Mouse (Mus musculus): ENCODE data around the gene Rrad. TPM values are rescaled to one million over a fixed set of nuclear protein-coding genes. Genes with fewer than 3 reads are reported as not detected.

The Rrad gene
- polyA plus RNA-seq, 1 experiment from 2014 or later, result 1.3 TPM

- H3K27me3 ChIP-seq (ENCODE audit: control insufficient read depth, insufficient read depth, low read depth, low read length), result peaks cover 2% of the 10 kb centered on the region; the same call in 1 of the 2 replicates
- H3K4me2 ChIP-seq (ENCODE audit: low read depth, low read length), result no peak overlapping the region
- ATAC-seq (ENCODE audit: low read depth), result no peak
- no peaks in the 10 kb centered on the region for H3K9me3 ChIP-seq (replicated peaks; ENCODE audit: control insufficient read depth, low read length)
- no peak overlapping the region for H3K4me3 ChIP-seq (ENCODE audit: low read depth, low read length)
- no peak overlapping the region for H3K27ac ChIP-seq (ENCODE audit: low read length)
- no peak overlapping the region for H3K9ac ChIP-seq (ENCODE audit: low read depth, low read length)
- H3K36me3 ChIP-seq (ENCODE audit: control insufficient read depth, insufficient read depth), result no peaks in the 10 kb centered on the region
- WGBS (ENCODE audit: insufficient replicate concordance), result 42% methylated on average over 6 of the region's 6 CpGs
- peaks cover 7% of the 10 kb centered on the region for H3K4me1 ChIP-seq (ENCODE audit: control insufficient read depth, low read depth, low read length)
Observed at GRCm38 (mm10) chr8:104606329-104606728, 24.8 kb downstream of the Rrad start.

- no peak overlapping the region for H3K27ac ChIP-seq (ENCODE audit: low read length)
- H3K4me1 ChIP-seq (ENCODE audit: control insufficient read depth, low read depth, low read length), result peaks cover 7% of the 10 kb centered on the region
- H3K4me2 ChIP-seq (ENCODE audit: low read depth, low read length), result no peak overlapping the region
- no peaks in the 10 kb centered on the region for H3K9me3 ChIP-seq (replicated peaks; ENCODE audit: control insufficient read depth, low read length)
- no peaks in the 10 kb centered on the region for H3K36me3 ChIP-seq (ENCODE audit: control insufficient read depth, insufficient read depth)
- H3K27me3 ChIP-seq (ENCODE audit: control insufficient read depth, insufficient read depth, low read depth, low read length), result peaks cover 4% of the 10 kb centered on the region; the same call in 1 of the 2 replicates
- 59% methylated on average over 4 of the region's 4 CpGs for WGBS (ENCODE audit: insufficient replicate concordance)
- no peak overlapping the region for H3K9ac ChIP-seq (ENCODE audit: low read depth, low read length)
- ATAC-seq (ENCODE audit: low read depth), result no peak
- H3K4me3 ChIP-seq (ENCODE audit: low read depth, low read length), result no peak overlapping the region
Observed at GRCm38 (mm10) chr8:104603245-104603593, 27.9 kb downstream of the Rrad start.

GRCm38 (mm10) chr8:104602468-104603244 lies 28.5 kb downstream of the Rrad start:
- 22% methylated on average over 21 of the region's 21 CpGs for WGBS (ENCODE audit: insufficient replicate concordance)
- H3K4me3 ChIP-seq (ENCODE audit: low read depth, low read length), result no peak overlapping the region

GRCm38 (mm10) chr8:104601941-104602371 lies 29.2 kb downstream of the Rrad start:
- Histone ChIP-seq H3K9me3 (replicated peaks; ENCODE audit: control insufficient read depth, low read length) (no peaks in the 10 kb centered on the region), H3K4me2 (ENCODE audit: low read depth, low read length) (peak overlapping the region; percentile 36; the same call in 1 of the 2 replicates), H3K27ac (ENCODE audit: low read length) (no peak overlapping the region), H3K4me3 (ENCODE audit: low read depth, low read length) (no peak overlapping the region), H3K36me3 (ENCODE audit: control insufficient read depth, insufficient read depth) (no peaks in the 10 kb centered on the region), H3K9ac (ENCODE audit: low read depth, low read length) (no peak overlapping the region), H3K4me1 (ENCODE audit: control insufficient read depth, low read depth, low read length) (peaks cover 7% of the 10 kb centered on the region), H3K27me3 (ENCODE audit: control insufficient read depth, insufficient read depth, low read depth, low read length) (peaks cover 4% of the 10 kb centered on the region; the same call in 1 of the 2 replicates)
- WGBS (ENCODE audit: insufficient replicate concordance), result 2% methylated on average over 12 of the region's 12 CpGs
- no peak for ATAC-seq (ENCODE audit: low read depth)

More at GRCm38 (mm10) chr8:104602468-104603244, 28.5 kb downstream of the Rrad start:
- peak; percentile 69 for ATAC-seq (ENCODE audit: low read depth)
- Histone ChIP-seq H3K4me2 (ENCODE audit: low read depth, low read length) (peak overlapping the region; percentile 36), H3K36me3 (ENCODE audit: control insufficient read depth, insufficient read depth) (no peaks in the 10 kb centered on the region), H3K4me1 (ENCODE audit: control insufficient read depth, low read depth, low read length) (peaks cover 7% of the 10 kb centered on the region), H3K27ac (ENCODE audit: low read length) (no peak overlapping the region), H3K27me3 (ENCODE audit: control insufficient read depth, insufficient read depth, low read depth, low read length) (peaks cover 4% of the 10 kb centered on the region; the same call in 1 of the 2 replicates), H3K9ac (ENCODE audit: low read depth, low read length) (no peak overlapping the region; the same call in 1 of the 2 replicates), H3K9me3 (replicated peaks; ENCODE audit: control insufficient read depth, low read length) (no peaks in the 10 kb centered on the region)

GRCm38 (mm10) chr8:104601386-104601785 lies 29.7 kb downstream of the Rrad start:
- WGBS (ENCODE audit: insufficient replicate concordance), result 27% methylated on average over 7 of the region's 7 CpGs
- Histone ChIP-seq H3K4me2 (ENCODE audit: low read depth, low read length) (peak overlapping the region; percentile 36; the same call in 1 of the 2 replicates), H3K27me3 (ENCODE audit: control insufficient read depth, insufficient read depth, low read depth, low read length) (peaks cover 4% of the 10 kb centered on the region; the same call in 1 of the 2 replicates), H3K4me1 (ENCODE audit: control insufficient read depth, low read depth, low read length) (peaks cover 7% of the 10 kb centered on the region), H3K36me3 (ENCODE audit: control insufficient read depth, insufficient read depth) (no peaks in the 10 kb centered on the region), H3K9me3 (replicated peaks; ENCODE audit: control insufficient read depth, low read length) (no peaks in the 10 kb centered on the region), H3K9ac (ENCODE audit: low read depth, low read length) (no peak overlapping the region), H3K4me3 (ENCODE audit: low read depth, low read length) (no peak overlapping the region), H3K27ac (ENCODE audit: low read length) (no peak overlapping the region)
- no peak for ATAC-seq (ENCODE audit: low read depth)

- H3K4me2 ChIP-seq (ENCODE audit: low read depth, low read length), result no peak overlapping the region
- peaks cover 14% of the 10 kb centered on the region for H3K36me3 ChIP-seq (ENCODE audit: control insufficient read depth, insufficient read depth)
- WGBS (ENCODE audit: insufficient replicate concordance), result 48% methylated on average over 6 of the region's 6 CpGs
- no peak overlapping the region for H3K4me3 ChIP-seq (ENCODE audit: low read depth, low read length)
- H3K4me1 ChIP-seq (ENCODE audit: control insufficient read depth, low read depth, low read length), result peaks cover 12% of the 10 kb centered on the region
- H3K27ac ChIP-seq (ENCODE audit: low read length), result no peak overlapping the region
- no peak overlapping the region for H3K9ac ChIP-seq (ENCODE audit: low read depth, low read length)
- peaks cover 4% of the 10 kb centered on the region; the same call in 1 of the 2 replicates for H3K27me3 ChIP-seq (ENCODE audit: control insufficient read depth, insufficient read depth, low read depth, low read length)
- no peaks in the 10 kb centered on the region for H3K9me3 ChIP-seq (replicated peaks; ENCODE audit: control insufficient read depth, low read length)
- no peak for ATAC-seq (ENCODE audit: low read depth)
Observed at GRCm38 (mm10) chr8:104598496-104598895, 32.6 kb downstream of the Rrad start.

- peaks cover 12% of the 10 kb centered on the region for H3K4me1 ChIP-seq (ENCODE audit: control insufficient read depth, low read depth, low read length)
- peaks cover 14% of the 10 kb centered on the region for H3K36me3 ChIP-seq (ENCODE audit: control insufficient read depth, insufficient read depth)
- H3K27me3 ChIP-seq (ENCODE audit: control insufficient read depth, insufficient read depth, low read depth, low read length), result peaks cover 4% of the 10 kb centered on the region; the same call in 1 of the 2 replicates
- ATAC-seq (ENCODE audit: low read depth), result no peak
- no peak overlapping the region for H3K27ac ChIP-seq (ENCODE audit: low read length)
- no peak overlapping the region for H3K4me2 ChIP-seq (ENCODE audit: low read depth, low read length)
- H3K9ac ChIP-seq (ENCODE audit: low read depth, low read length), result no peak overlapping the region
- H3K9me3 ChIP-seq (replicated peaks; ENCODE audit: control insufficient read depth, low read length), result no peaks in the 10 kb centered on the region
- 78% methylated on average over 6 of the region's 6 CpGs for WGBS (ENCODE audit: insufficient replicate concordance)
- no peak overlapping the region for H3K4me3 ChIP-seq (ENCODE audit: low read depth, low read length)
Observed at GRCm38 (mm10) chr8:104597656-104598055, 33.5 kb downstream of the Rrad start.

GRCm38 (mm10) chr8:104595773-104596536 lies 35.2 kb downstream of the Rrad start:
- Histone ChIP-seq H3K9me3 (replicated peaks; ENCODE audit: control insufficient read depth, low read length) (no peaks in the 10 kb centered on the region), H3K4me1 (ENCODE audit: control insufficient read depth, low read depth, low read length) (peaks cover 8% of the 10 kb centered on the region), H3K27me3 (ENCODE audit: control insufficient read depth, insufficient read depth, low read depth, low read length) (no peaks in the 10 kb centered on the region), H3K36me3 (ENCODE audit: control insufficient read depth, insufficient read depth) (peaks cover 14% of the 10 kb centered on the region), H3K4me2 (ENCODE audit: low read depth, low read length) (0 out of 2 replicates have a peak overlapping the region, but pooled peaks have one; percentile 9), H3K9ac (ENCODE audit: low read depth, low read length) (no peak overlapping the region), H3K27ac (ENCODE audit: low read length) (no peak overlapping the region), H3K4me3 (ENCODE audit: low read depth, low read length) (no peak overlapping the region)
- 56% methylated on average over 21 of the region's 21 CpGs for WGBS (ENCODE audit: insufficient replicate concordance)
- no peak for ATAC-seq (ENCODE audit: low read depth)
